Mouse (Mus musculus) heart, adult 18-20 months (tissue): ENCODE measurements around the gene Yars. TPM values are rescaled to one million over a fixed set of nuclear protein-coding genes. Genes with fewer than 3 reads are reported as not detected.

ENCODE experiments used
- DNase-seq, 2 experiments: peaks; one replicate each; pipeline ENCODE4 v3.0.0; 2021 to 2022; ENCODE audit warnings: mixed read lengths in 1 of 2
- total RNA-seq, 2 experiments: library from RNA; stranded (reverse); gene quantifications; 2 replicates each; pipeline ENCODE4 v1.2.3; 2021

Yars gene
- total RNA-seq, 2 experiments from 2014 or later, result 25.6 to 33.4 TPM

GRCm38 (mm10) chr4:129227985-129228381 lies 38.4 kb downstream of the Yars start:
- DNase-seq, result no peak

- no peak for DNase-seq
Observed at GRCm38 (mm10) chr4:129230926-129231325, 41.4 kb downstream of the Yars start.

- peak in 1 of 2 experiments; percentile 27 for DNase-seq
Observed at GRCm38 (mm10) chr4:129231594-129232450, 42.3 kb downstream of the Yars start.

GRCm38 (mm10) chr4:129232561-129233360 lies 43.2 kb downstream of the Yars start:
- no peak for DNase-seq

- DNase-seq, result no peak
Observed at GRCm38 (mm10) chr4:129234488-129234887, 44.9 kb downstream of the Yars start.

- no peak for DNase-seq
Observed at GRCm38 (mm10) chr4:129235147-129235546, 45.6 kb downstream of the Yars start.

GRCm38 (mm10) chr4:129236236-129236813 lies 46.8 kb downstream of the Yars start:
- DNase-seq, result no peak

GRCm38 (mm10) chr4:129237843-129238441 lies 48.4 kb downstream of the Yars start:
- DNase-seq, result no peak

GRCm38 (mm10) chr4:129238579-129239016 lies 49.0 kb downstream of the Yars start:
- no peak for DNase-seq

GRCm38 (mm10) chr4:129239075-129239474 lies 49.5 kb downstream of the Yars start:
- DNase-seq, result peak in 1 of 2 experiments; percentile 39

GRCm38 (mm10) chr4:129241898-129242297 lies 52.3 kb downstream of the Yars start:
- DNase-seq, result no peak

GRCm38 (mm10) chr4:129242327-129242726 lies 52.8 kb downstream of the Yars start:
- no peak for DNase-seq

- DNase-seq, result no peak
Observed at GRCm38 (mm10) chr4:129242761-129243160, 53.2 kb downstream of the Yars start.

- no peak for DNase-seq
Observed at GRCm38 (mm10) chr4:129244802-129245201, 55.2 kb downstream of the Yars start.

GRCm38 (mm10) chr4:129246360-129247301 lies 57.1 kb downstream of the Yars start:
- peak; percentile 44 to 46 for DNase-seq

GRCm38 (mm10) chr4:129247381-129248242 lies 58.1 kb downstream of the Yars start:
- DNase-seq, result peak in 1 of 2 experiments; percentile 41

- DNase-seq, result no peak
Observed at GRCm38 (mm10) chr4:129248243-129248767, 58.7 kb downstream of the Yars start.

GRCm38 (mm10) chr4:129249288-129249687 lies 59.7 kb downstream of the Yars start:
- DNase-seq, result no peak

- peak in 1 of 2 experiments; percentile 55 for DNase-seq
Observed at GRCm38 (mm10) chr4:129250759-129251481, 61.4 kb downstream of the Yars start.
